Mouse (Mus musculus): ENCODE data around the gene Tiam1. TPM values are rescaled to one million over a fixed set of nuclear protein-coding genes. Genes with fewer than 3 reads are reported as not detected.

Gene Tiam1
- 26.5 and 30.4 TPM in 2 replicates for polyA plus RNA-seq (2015; fragmentation: Nextera tagmentation; extraction: Ambion mirVana)

- peaks cover 34% of the 10 kb centered on the region for H3K4me1 ChIP-seq (replicated peaks)
- peak within 1 kb of the TSS; percentile 84 for H3K9ac ChIP-seq (replicated peaks)
- ATAC-seq, result peak; percentile 97
- H3K27ac ChIP-seq, result peak within 1 kb of the TSS; percentile 93
- no peaks in the 10 kb centered on the region for H3K36me3 ChIP-seq
- H3K27me3 ChIP-seq, result peaks cover 12% of the 10 kb centered on the region
- H3K4me2 ChIP-seq (replicated peaks), result peak within 1 kb of the TSS; percentile 85
- under 1% methylated on average over 64 of the region's 64 CpGs for WGBS
- H3K9me3 ChIP-seq, result no peaks in the 10 kb centered on the region
- H3K4me3 ChIP-seq (replicated peaks), result peak within 1 kb of the TSS; percentile 70
These were observed at the start of gene Tiam1 for GRCm38 (mm10) chr16:90143760-90144516. Gene Tiam1 (minus strand): TSS chr16:90143769.

GRCm38 (mm10) chr16:90191289-90191688 is 47.7 kb upstream of the Tiam1 start:
- no peak overlapping the region for H3K4me2 ChIP-seq (replicated peaks)
- no peak overlapping the region for H3K27ac ChIP-seq
- no peak for ATAC-seq
- H3K9me3 ChIP-seq, result no peaks in the 10 kb centered on the region
- 80% methylated on average over 6 of the region's 6 CpGs for WGBS
- no peak overlapping the region for H3K9ac ChIP-seq (replicated peaks)
- H3K4me3 ChIP-seq (replicated peaks), result no peak overlapping the region
- H3K4me1 ChIP-seq (replicated peaks), result no peaks in the 10 kb centered on the region
- 0 out of 2 replicates have a peak, but pooled peaks cover 3% of the 10 kb centered on the region for H3K27me3 ChIP-seq
- no peaks in the 10 kb centered on the region for H3K36me3 ChIP-seq

GRCm38 (mm10) chr16:90187453-90187852 is 43.9 kb upstream of the Tiam1 start:
- H3K4me2 ChIP-seq (replicated peaks), result no peak overlapping the region
- H3K36me3 ChIP-seq, result no peaks in the 10 kb centered on the region
- WGBS, result 37% methylated on average over 13 of the region's 13 CpGs
- ATAC-seq, result no peak
- no peak overlapping the region for H3K9ac ChIP-seq (replicated peaks)
- no peak overlapping the region for H3K4me3 ChIP-seq (replicated peaks)
- H3K27me3 ChIP-seq, result 0 out of 2 replicates have a peak, but pooled peaks cover 3% of the 10 kb centered on the region
- no peaks in the 10 kb centered on the region for H3K9me3 ChIP-seq
- no peak overlapping the region for H3K27ac ChIP-seq
- no peaks in the 10 kb centered on the region for H3K4me1 ChIP-seq (replicated peaks)

- Histone ChIP-seq H3K27ac (no peak overlapping the region), H3K4me3 (replicated peaks) (no peak overlapping the region), H3K4me1 (replicated peaks) (no peaks in the 10 kb centered on the region), H3K9ac (replicated peaks) (no peak overlapping the region), H3K27me3 (0 out of 2 replicates have a peak, but pooled peaks cover 3% of the 10 kb centered on the region), H3K9me3 (no peaks in the 10 kb centered on the region), H3K36me3 (no peaks in the 10 kb centered on the region), H3K4me2 (replicated peaks) (no peak overlapping the region)
- 41% methylated on average over 8 of the region's 8 CpGs for WGBS
- ATAC-seq, result peak; percentile 79
These were observed 42.5 kb upstream of the Tiam1 start for GRCm38 (mm10) chr16:90185928-90186588.

- Histone ChIP-seq H3K36me3 (no peaks in the 10 kb centered on the region), H3K4me2 (replicated peaks) (no peak overlapping the region), H3K9me3 (no peaks in the 10 kb centered on the region), H3K27ac (no peak overlapping the region), H3K4me3 (replicated peaks) (no peak overlapping the region), H3K27me3 (0 out of 2 replicates have a peak, but pooled peaks cover 3% of the 10 kb centered on the region), H3K4me1 (replicated peaks) (no peaks in the 10 kb centered on the region), H3K9ac (replicated peaks) (no peak overlapping the region)
- 87% methylated on average over 6 of the region's 6 CpGs for WGBS
- no peak for ATAC-seq
These were observed 40.6 kb upstream of the Tiam1 start for GRCm38 (mm10) chr16:90184135-90184534.

- ATAC-seq, result no peak
- Histone ChIP-seq H3K9me3 (no peaks in the 10 kb centered on the region), H3K4me3 (replicated peaks) (no peak overlapping the region), H3K27me3 (0 out of 2 replicates have a peak, but pooled peaks cover 2% of the 10 kb centered on the region), H3K4me1 (replicated peaks) (peaks cover 2% of the 10 kb centered on the region; the same call in 1 of the 2 replicates), H3K36me3 (no peaks in the 10 kb centered on the region), H3K4me2 (replicated peaks) (no peak overlapping the region), H3K9ac (replicated peaks) (no peak overlapping the region), H3K27ac (no peak overlapping the region)
- 91% methylated on average over 8 of the region's 8 CpGs for WGBS
These were observed 38.1 kb upstream of the Tiam1 start for GRCm38 (mm10) chr16:90181673-90182072.

GRCm38 (mm10) chr16:90180975-90181374 is 37.4 kb upstream of the Tiam1 start:
- H3K9ac ChIP-seq (replicated peaks), result no peak overlapping the region
- no peak overlapping the region for H3K4me2 ChIP-seq (replicated peaks)
- no peak for ATAC-seq
- peaks cover 9% of the 10 kb centered on the region for H3K4me1 ChIP-seq (replicated peaks)
- H3K27ac ChIP-seq, result no peak overlapping the region
- H3K9me3 ChIP-seq, result no peaks in the 10 kb centered on the region
- no peaks in the 10 kb centered on the region for H3K27me3 ChIP-seq
- 88% methylated on average over 6 of the region's 6 CpGs for WGBS
- no peak overlapping the region for H3K4me3 ChIP-seq (replicated peaks)
- no peaks in the 10 kb centered on the region for H3K36me3 ChIP-seq

GRCm38 (mm10) chr16:90179892-90180291 is 36.3 kb upstream of the Tiam1 start:
- 93% methylated on average over 5 of the region's 5 CpGs for WGBS
- Histone ChIP-seq H3K9ac (replicated peaks) (no peak overlapping the region), H3K4me2 (replicated peaks) (no peak overlapping the region), H3K27me3 (no peaks in the 10 kb centered on the region), H3K9me3 (no peaks in the 10 kb centered on the region), H3K27ac (no peak overlapping the region), H3K36me3 (no peaks in the 10 kb centered on the region), H3K4me1 (replicated peaks) (peaks cover 11% of the 10 kb centered on the region), H3K4me3 (replicated peaks) (no peak overlapping the region)
- no peak for ATAC-seq

- WGBS, result 91% methylated on average over 3 of the region's 3 CpGs
- H3K9me3 ChIP-seq, result no peaks in the 10 kb centered on the region
- H3K9ac ChIP-seq (replicated peaks), result no peak overlapping the region
- no peaks in the 10 kb centered on the region for H3K36me3 ChIP-seq
- H3K27ac ChIP-seq, result no peak overlapping the region
- ATAC-seq, result no peak
- no peaks in the 10 kb centered on the region for H3K27me3 ChIP-seq
- peaks cover 11% of the 10 kb centered on the region for H3K4me1 ChIP-seq (replicated peaks)
- no peak overlapping the region for H3K4me3 ChIP-seq (replicated peaks)
- H3K4me2 ChIP-seq (replicated peaks), result no peak overlapping the region
These were observed 34.8 kb upstream of the Tiam1 start for GRCm38 (mm10) chr16:90178404-90178803.

- Histone ChIP-seq H3K9ac (replicated peaks) (no peak overlapping the region), H3K27me3 (no peaks in the 10 kb centered on the region), H3K4me1 (replicated peaks) (peaks cover 11% of the 10 kb centered on the region), H3K36me3 (no peaks in the 10 kb centered on the region), H3K9me3 (no peaks in the 10 kb centered on the region), H3K27ac (no peak overlapping the region), H3K4me2 (replicated peaks) (no peak overlapping the region), H3K4me3 (replicated peaks) (no peak overlapping the region)
- 76% methylated on average over 8 of the region's 8 CpGs for WGBS
- ATAC-seq, result no peak
These were observed 33.9 kb upstream of the Tiam1 start for GRCm38 (mm10) chr16:90177425-90177824.

- peak; percentile 61 for ATAC-seq
- WGBS, result 15% methylated on average over 10 of the region's 10 CpGs
- H3K4me1 ChIP-seq (replicated peaks), result peaks cover 12% of the 10 kb centered on the region
- no peaks in the 10 kb centered on the region for H3K27me3 ChIP-seq
- H3K4me2 ChIP-seq (replicated peaks), result 0 out of 2 replicates have a peak overlapping the region, but pooled peaks have one; percentile 12
- no peak overlapping the region for H3K9ac ChIP-seq (replicated peaks)
- no peaks in the 10 kb centered on the region for H3K36me3 ChIP-seq
- H3K4me3 ChIP-seq (replicated peaks), result no peak overlapping the region
- 0 out of 2 replicates have a peak overlapping the region, but pooled peaks have one; percentile 25 for H3K27ac ChIP-seq
- H3K9me3 ChIP-seq, result no peaks in the 10 kb centered on the region
These were observed 32.9 kb upstream of the Tiam1 start for GRCm38 (mm10) chr16:90176472-90176871.

GRCm38 (mm10) chr16:90171416-90171815 is 27.8 kb upstream of the Tiam1 start:
- 20% methylated on average over 8 of the region's 8 CpGs for WGBS
- H3K27me3 ChIP-seq, result no peaks in the 10 kb centered on the region
- no peak overlapping the region for H3K4me2 ChIP-seq (replicated peaks)
- peaks cover 21% of the 10 kb centered on the region for H3K4me1 ChIP-seq (replicated peaks)
- peak; percentile 84 for ATAC-seq
- H3K9ac ChIP-seq (replicated peaks), result no peak overlapping the region
- H3K4me3 ChIP-seq (replicated peaks), result no peak overlapping the region
- no peak overlapping the region for H3K27ac ChIP-seq
- H3K36me3 ChIP-seq, result no peaks in the 10 kb centered on the region
- no peaks in the 10 kb centered on the region for H3K9me3 ChIP-seq

All from midbrain, embryonic 13.5 days (tissue).